Mouse (Mus musculus): ENCODE data around the gene Unk. TPM values are rescaled to one million over a fixed set of nuclear protein-coding genes. Genes with fewer than 3 reads are reported as not detected.
A peak's percentile ranks its signal among the peaks of the same experiment; 100 is the strongest.

The Unk gene
- polyA plus RNA-seq, 1 experiment from 2014 or later, result 33.1 TPM

GRCm38 (mm10) chr11:116100839-116101238, 70.7 kb downstream of the Unk start:
- no peak for ATAC-seq (ENCODE audit: low read depth)
- WGBS, result 85% methylated on average over 7 of the region's 7 CpGs
- no peak overlapping the region for H3K4me2 ChIP-seq
- peaks cover 31% of the 10 kb centered on the region for H3K4me1 ChIP-seq (replicated peaks)
- H3K9ac ChIP-seq, result no peak overlapping the region
- no peaks in the 10 kb centered on the region for H3K36me3 ChIP-seq
- peaks cover 6% of the 10 kb centered on the region; the same call in 1 of the 2 replicates for H3K27me3 ChIP-seq
- H3K9me3 ChIP-seq, result 0 out of 2 replicates have a peak, but pooled peaks cover 5% of the 10 kb centered on the region
- H3K4me3 ChIP-seq, result no peak overlapping the region
- H3K27ac ChIP-seq (replicated peaks), result peak overlapping the region; percentile 76

- Histone ChIP-seq H3K9ac (0 out of 2 replicates have a peak overlapping the region, but pooled peaks have one; percentile 9), H3K4me2 (no peak overlapping the region)
- WGBS, result 37% methylated on average over 11 of the region's 11 CpGs
Measured at GRCm38 (mm10) chr11:116101931-116102381, 71.8 kb downstream of the Unk start.

GRCm38 (mm10) chr11:116102472-116102871, 72.3 kb downstream of the Unk start:
- 54% methylated on average over 3 of the region's 4 CpGs for WGBS
- Histone ChIP-seq H3K4me3 (no peak overlapping the region), H3K4me2 (no peak overlapping the region), H3K4me1 (replicated peaks) (peaks cover 47% of the 10 kb centered on the region), H3K9ac (0 out of 2 replicates have a peak overlapping the region, but pooled peaks have one; percentile 9), H3K27ac (replicated peaks) (peak overlapping the region; percentile 76), H3K36me3 (no peaks in the 10 kb centered on the region), H3K27me3 (peaks cover 22% of the 10 kb centered on the region), H3K9me3 (no peaks in the 10 kb centered on the region)
- no peak for ATAC-seq (ENCODE audit: low read depth)

More at GRCm38 (mm10) chr11:116101931-116102381, 71.8 kb downstream of the Unk start:
- no peak overlapping the region for H3K4me3 ChIP-seq
- ATAC-seq (ENCODE audit: low read depth), result peak; percentile 79
- peak overlapping the region; percentile 76 for H3K27ac ChIP-seq (replicated peaks)
- H3K9me3 ChIP-seq, result no peaks in the 10 kb centered on the region
- H3K4me1 ChIP-seq (replicated peaks), result peaks cover 42% of the 10 kb centered on the region
- no peaks in the 10 kb centered on the region for H3K36me3 ChIP-seq
- peaks cover 17% of the 10 kb centered on the region for H3K27me3 ChIP-seq

- 79% methylated on average over 12 of the region's 12 CpGs for WGBS
- Histone ChIP-seq H3K4me3 (no peak overlapping the region), H3K36me3 (no peaks in the 10 kb centered on the region), H3K4me2 (no peak overlapping the region), H3K27ac (replicated peaks) (0 out of 2 replicates have a peak overlapping the region, but pooled peaks have one; percentile 52), H3K4me1 (replicated peaks) (peaks cover 54% of the 10 kb centered on the region), H3K9ac (no peak overlapping the region; the same call in 1 of the 2 replicates), H3K27me3 (peaks cover 33% of the 10 kb centered on the region), H3K9me3 (no peaks in the 10 kb centered on the region)
- ATAC-seq (ENCODE audit: low read depth), result no peak
Measured at GRCm38 (mm10) chr11:116103572-116103971, 73.5 kb downstream of the Unk start.

GRCm38 (mm10) chr11:116104006-116104646, 74.0 kb downstream of the Unk start:
- no peaks in the 10 kb centered on the region for H3K36me3 ChIP-seq
- H3K4me3 ChIP-seq, result no peak overlapping the region
- 0 out of 2 replicates have a peak overlapping the region, but pooled peaks have one; percentile 52 for H3K27ac ChIP-seq (replicated peaks)
- H3K9me3 ChIP-seq, result no peaks in the 10 kb centered on the region
- peaks cover 59% of the 10 kb centered on the region for H3K4me1 ChIP-seq (replicated peaks)
- peak overlapping the region; percentile 43; the same call in 1 of the 2 replicates for H3K9ac ChIP-seq
- ATAC-seq (ENCODE audit: low read depth), result peak; percentile 23; the same call in 1 of the 2 replicates
- H3K4me2 ChIP-seq, result no peak overlapping the region
- 30% methylated on average over 14 of the region's 14 CpGs for WGBS
- peaks cover 38% of the 10 kb centered on the region for H3K27me3 ChIP-seq

- Histone ChIP-seq H3K4me3 (no peak overlapping the region), H3K9ac (no peak overlapping the region), H3K4me2 (no peak overlapping the region), H3K4me1 (replicated peaks) (peaks cover 68% of the 10 kb centered on the region), H3K36me3 (no peaks in the 10 kb centered on the region), H3K27me3 (peaks cover 48% of the 10 kb centered on the region), H3K27ac (replicated peaks) (no peak overlapping the region), H3K9me3 (no peaks in the 10 kb centered on the region)
- ATAC-seq (ENCODE audit: low read depth), result no peak
- 98% methylated on average over 2 of the region's 2 CpGs for WGBS
Measured at GRCm38 (mm10) chr11:116105065-116105464, 74.9 kb downstream of the Unk start.

- H3K4me2 ChIP-seq, result peak overlapping the region; percentile 25; the same call in 1 of the 2 replicates
- 19% methylated on average over 32 of the region's 32 CpGs for whole genome bisulfite sequencing
- H3K27me3 ChIP-seq, result peaks cover 61% of the 10 kb centered on the region
- H3K4me3 ChIP-seq, result no peak overlapping the region
- ATAC-seq (ENCODE audit: low read depth), result no peak
- H3K4me1 ChIP-seq (replicated peaks), result peaks cover 70% of the 10 kb centered on the region
- H3K9ac ChIP-seq, result no peak overlapping the region
- no peak overlapping the region for H3K27ac ChIP-seq (replicated peaks)
- H3K9me3 ChIP-seq, result no peaks in the 10 kb centered on the region
- H3K36me3 ChIP-seq, result no peaks in the 10 kb centered on the region
Measured at GRCm38 (mm10) chr11:116106154-116106962, 76.2 kb downstream of the Unk start.

GRCm38 (mm10) chr11:116106963-116107776, 77.0 kb downstream of the Unk start:
- no peaks in the 10 kb centered on the region for H3K9me3 ChIP-seq
- no peak overlapping the region for H3K27ac ChIP-seq (replicated peaks)
- 24% methylated on average over 14 of the region's 14 CpGs for WGBS
- H3K4me3 ChIP-seq, result no peak overlapping the region
- peak overlapping the region; percentile 52 for H3K4me2 ChIP-seq
- H3K4me1 ChIP-seq (replicated peaks), result peaks cover 62% of the 10 kb centered on the region
- ATAC-seq (ENCODE audit: low read depth), result no peak
- H3K36me3 ChIP-seq, result no peaks in the 10 kb centered on the region
- H3K27me3 ChIP-seq, result peaks cover 68% of the 10 kb centered on the region
- H3K9ac ChIP-seq, result no peak overlapping the region

GRCm38 (mm10) chr11:116107777-116108285, 77.7 kb downstream of the Unk start:
- H3K4me3 ChIP-seq, result 0 out of 2 replicates have a peak overlapping the region, but pooled peaks have one; percentile 37
- peak overlapping the region; percentile 10; the same call in 1 of the 2 replicates for H3K9ac ChIP-seq
- peaks cover 58% of the 10 kb centered on the region for H3K4me1 ChIP-seq (replicated peaks)
- WGBS, result 14% methylated on average over 19 of the region's 19 CpGs
- no peak for ATAC-seq (ENCODE audit: low read depth)
- peak overlapping the region; percentile 52 for H3K4me2 ChIP-seq
- H3K27ac ChIP-seq (replicated peaks), result no peak overlapping the region
- H3K9me3 ChIP-seq, result no peaks in the 10 kb centered on the region
- no peaks in the 10 kb centered on the region for H3K36me3 ChIP-seq
- peaks cover 68% of the 10 kb centered on the region for H3K27me3 ChIP-seq

- Histone ChIP-seq H3K36me3 (no peaks in the 10 kb centered on the region), H3K4me1 (replicated peaks) (peaks cover 54% of the 10 kb centered on the region), H3K27ac (replicated peaks) (no peak overlapping the region), H3K4me2 (peak overlapping the region; percentile 52), H3K9me3 (no peaks in the 10 kb centered on the region), H3K9ac (no peak overlapping the region), H3K27me3 (peaks cover 68% of the 10 kb centered on the region), H3K4me3 (peak overlapping the region; percentile 37)
- no peak for ATAC-seq (ENCODE audit: low read depth)
- WGBS, result 4% methylated on average over 23 of the region's 23 CpGs
Measured at GRCm38 (mm10) chr11:116108464-116109137, 78.5 kb downstream of the Unk start.

Data from neural tube, embryonic 13.5 days (tissue).